In genomic region chr3:88147866-88148265, GRCm38 (mm10) we compare ENCODE assay signal across 14 mouse cellular contexts. TPM values are rescaled to one million over a fixed set of nuclear protein-coding genes. Genes with fewer than 3 reads are reported as not detected.
DNase-seq lines count a peak whose midpoint lies in the region; ATAC-seq lines count a peak whose summit lies in the region.
"Had no signal": no experiment of that assay in that cellular context is flagged by ENCODE, and none has a peak within 500 bp of the region (broad histone marks: within the 10 kb centered on the region; RNA-seq: fewer than 3 reads in every experiment).

No protein-coding gene starts in this region.

- H3K27me3 ChIP-seq in heart, embryonic 12.5 days (replicated peaks), result no peaks in the 10 kb centered on the region
- no peaks in the 10 kb centered on the region for H3K27me3 ChIP-seq in liver, embryonic 13.5 days
- no peaks in the 10 kb centered on the region for H3K27me3 ChIP-seq in liver, embryonic 11.5 days (replicated peaks; ENCODE audit: control insufficient read depth, insufficient read depth, low read length)
- H3K27me3 ChIP-seq in liver, embryonic 16.5 days (ENCODE audit: control insufficient read depth, insufficient read depth, low read depth, low read length), result no peaks in the 10 kb centered on the region

- H3K9ac ChIP-seq in heart, embryonic 12.5 days, result no peak overlapping the region
- no peak overlapping the region; the same call in 1 of the 2 replicates for H3K9ac ChIP-seq in liver, embryonic 13.5 days
- no peak overlapping the region for H3K9ac ChIP-seq in liver, embryonic 11.5 days (ENCODE audit: low read depth, low read length)
- H3K9ac ChIP-seq in liver, embryonic 16.5 days (ENCODE audit: low read depth, low read length), result no peak overlapping the region
- H3K9ac ChIP-seq: liver, embryonic 14.5 days had no signal

- H3K4me1 ChIP-seq in heart, embryonic 12.5 days (replicated peaks), result peaks cover 91% of the 10 kb centered on the region
- peaks cover 98% of the 10 kb centered on the region for H3K4me1 ChIP-seq in liver, embryonic 13.5 days (replicated peaks)
- H3K4me1 ChIP-seq in liver, embryonic 11.5 days (replicated peaks; ENCODE audit: control insufficient read depth, insufficient read depth, low read length), result peaks cover 80% of the 10 kb centered on the region
- H3K4me1 ChIP-seq in brown adipose tissue, adult 24 weeks (ENCODE audit: control insufficient read depth, insufficient read depth, insufficient read length, low read length), result peaks cover 72% of the 10 kb centered on the region
- peaks cover 91% of the 10 kb centered on the region for H3K4me1 ChIP-seq in liver, embryonic 16.5 days (ENCODE audit: control insufficient read depth, low read depth, low read length)

- H3K4me2 ChIP-seq in heart, embryonic 12.5 days, result peak overlapping the region; percentile 73; the same call in 1 of the 2 replicates
- 0 out of 2 replicates have a peak overlapping the region, but pooled peaks have one; percentile 10 for H3K4me2 ChIP-seq in liver, embryonic 13.5 days
- no peak overlapping the region for H3K4me2 ChIP-seq in liver, embryonic 11.5 days
- H3K4me2 ChIP-seq in liver, embryonic 16.5 days (ENCODE audit: low read depth, low read length), result peak overlapping the region; percentile 1; the same call in 1 of the 2 replicates

- no peak for DNase-seq in heart, adult 11 months
- no peak for DNase-seq in liver, embryonic 13.5 days
- DNase-seq in liver, embryonic 11.5 days (ENCODE audit: low spot score), result no peak
- DNase-seq in right cerebral cortex, adult 18-20 months, result no peak
- DNase-seq in ovary, postnatal 10 days (ENCODE audit: low spot score), result no peak
- DNase-seq: adrenal gland, postnatal 10 days; gastrocnemius, postnatal 10 days; kidney, postnatal 10 days; right cerebral cortex, postnatal 14 days had no signal

- WGBS in heart, embryonic 12.5 days, result 71% methylated on average over 1 of the region's 1 CpGs
- 89% methylated on average over 1 of the region's 1 CpGs for WGBS in liver, embryonic 13.5 days (ENCODE audit: insufficient replicate concordance)
- 83% methylated on average over 1 of the region's 1 CpGs for WGBS in liver, embryonic 11.5 days
- 60% methylated on average over 1 of the region's 1 CpGs for WGBS in liver, embryonic 16.5 days (ENCODE audit: insufficient replicate concordance)

- ATAC-seq in heart, embryonic 12.5 days (ENCODE audit: insufficient number of reproducible peaks, low FRiP score), result no peak
- ATAC-seq in liver, embryonic 13.5 days (ENCODE audit: low read depth), result no peak
- ATAC-seq in liver, embryonic 11.5 days (replicated peaks; ENCODE audit: low FRiP score), result no peak
- no peak for ATAC-seq in liver, embryonic 16.5 days (ENCODE audit: low read depth)
- ATAC-seq: inflammation-experienced regulatory T-cells, adult 6 months had no signal

- peak overlapping the region; percentile 100 for H3K27ac ChIP-seq in heart, embryonic 12.5 days (ENCODE audit: poor library complexity, severe bottlenecking)
- H3K27ac ChIP-seq in liver, embryonic 13.5 days, result peak overlapping the region; percentile 55
- no peak overlapping the region for H3K27ac ChIP-seq in liver, embryonic 11.5 days (ENCODE audit: low read depth, low read length)
- peak overlapping the region; percentile 92 for H3K27ac ChIP-seq in brown adipose tissue, adult 24 weeks (replicated peaks; ENCODE audit: low read depth, low read length)
- H3K27ac ChIP-seq in liver, embryonic 16.5 days (ENCODE audit: low read length), result peak overlapping the region; percentile 47

- no peaks in the 10 kb centered on the region for H3K9me3 ChIP-seq in heart, embryonic 12.5 days (replicated peaks)
- H3K9me3 ChIP-seq in liver, embryonic 13.5 days (replicated peaks), result no peaks in the 10 kb centered on the region
- H3K9me3 ChIP-seq in liver, embryonic 11.5 days (ENCODE audit: control insufficient read depth, low read length), result no peaks in the 10 kb centered on the region
- no peaks in the 10 kb centered on the region for H3K9me3 ChIP-seq in liver, embryonic 16.5 days (replicated peaks; ENCODE audit: control insufficient read depth, low read length)

- H3K36me3 ChIP-seq in heart, embryonic 12.5 days, result peaks cover 5% of the 10 kb centered on the region; the same call in 1 of the 2 replicates
- H3K36me3 ChIP-seq in liver, embryonic 13.5 days, result peaks cover 6% of the 10 kb centered on the region; the same call in 1 of the 2 replicates
- H3K36me3 ChIP-seq in liver, embryonic 11.5 days (ENCODE audit: control insufficient read depth, insufficient read depth, low read length), result no peaks in the 10 kb centered on the region
- no peaks in the 10 kb centered on the region for H3K36me3 ChIP-seq in liver, embryonic 16.5 days (ENCODE audit: control insufficient read depth, insufficient read depth)

- no peak overlapping the region for H3K4me3 ChIP-seq in heart, embryonic 12.5 days
- H3K4me3 ChIP-seq in liver, embryonic 13.5 days (replicated peaks), result no peak overlapping the region
- no peak overlapping the region for H3K4me3 ChIP-seq in liver, embryonic 11.5 days (ENCODE audit: low read depth, low read length)
- H3K4me3 ChIP-seq in brown adipose tissue, adult 24 weeks (ENCODE audit: insufficient read depth, low read depth, low read length), result no peak overlapping the region
- H3K4me3 ChIP-seq in liver, embryonic 16.5 days (ENCODE audit: low read depth, low read length), result no peak overlapping the region

RNA-seq across cellular contexts. Expression of gene Mef2d, which starts 5.7 kb away (rescaled TPM):
- polyA plus RNA-seq in heart, embryonic 12.5 days (2016; fragmentation: Nextera tagmentation; extraction: Ambion mirVana), result 53.5 and 56.6 TPM in 2 replicates
- polyA plus RNA-seq in liver, embryonic 13.5 days (2015; fragmentation: Nextera tagmentation; extraction: Ambion mirVana), result 5.5 and 7.5 TPM in 2 replicates
- 27.6 and 28.0 TPM in 2 replicates for polyA plus RNA-seq in liver, embryonic 11.5 days (2014; fragmentation: Nextera tagmentation; extraction: Ambion mirVana)
- polyA plus RNA-seq in brown adipose tissue, adult 24 weeks (2012; ENCODE audit: insufficient read depth, insufficient read length, missing spikeins), result 34.8 and 50.0 TPM in 2 replicates
- 5.2 and 7.9 TPM in 2 replicates for polyA plus RNA-seq in liver, embryonic 16.5 days (2015; fragmentation: Nextera tagmentation; extraction: Ambion mirVana)
